Mouse (Mus musculus): ENCODE results near the gene Colca2. TPM values are rescaled to one million over a fixed set of nuclear protein-coding genes. Genes with fewer than 3 reads are reported as not detected.

Gene Colca2
- total RNA-seq (2021) = 1 to 10 TPM; 1.0 to 1.3 TPM

DNA sequence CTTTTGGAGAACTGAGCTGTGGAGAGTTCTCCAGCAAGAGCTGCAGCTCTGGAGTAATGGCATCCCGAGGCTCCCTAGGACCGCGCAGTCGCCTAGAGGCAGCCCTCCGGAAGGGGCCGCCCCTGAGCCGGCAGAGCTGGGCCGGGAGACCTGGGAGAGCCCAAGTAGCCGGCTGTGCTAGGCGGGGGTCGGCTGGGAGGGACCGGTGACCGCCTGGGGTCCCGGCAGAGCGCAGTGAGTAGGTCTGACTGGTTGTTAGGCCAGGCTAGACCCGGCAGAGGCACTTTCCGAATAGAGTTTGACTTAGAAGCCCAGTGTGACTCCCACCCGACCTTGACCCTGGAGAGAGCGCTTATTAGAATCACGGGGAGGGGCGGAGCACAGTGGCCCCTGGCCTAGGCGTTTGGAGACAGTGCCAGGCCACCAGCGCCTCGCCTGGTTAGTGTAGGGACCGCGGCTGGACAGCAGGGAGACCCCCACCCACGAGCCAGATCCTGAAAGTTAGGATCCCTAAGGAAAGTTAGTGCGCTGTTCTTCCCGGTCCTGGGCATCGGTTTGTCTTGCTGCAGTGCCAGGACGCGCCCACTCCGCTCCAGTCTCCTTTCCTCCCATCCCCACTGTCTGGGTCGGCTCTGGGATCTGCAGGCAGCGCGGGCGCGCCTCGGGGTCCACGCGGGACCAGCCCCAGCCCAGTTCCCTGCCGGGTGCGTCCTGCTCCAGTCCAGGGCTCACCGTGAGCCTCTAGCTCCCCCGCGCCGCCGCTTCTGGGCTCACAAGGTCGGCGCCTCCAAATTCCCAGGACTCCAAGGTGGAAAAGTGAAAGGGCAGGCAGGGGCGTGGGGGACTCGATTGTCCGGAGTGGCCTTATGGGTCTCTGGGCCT lies at the start of gene Colca2:
TSS of gene Colca2 (minus strand) at position 70 of the 882 bp plus-strand sequence.
- intact Hi-C loops (cut with DNase I) = loop anchor here (5.0 kb wide), 1 partner anchor 521 kb away; no protein-coding TSS in a partner anchor

DNA sequence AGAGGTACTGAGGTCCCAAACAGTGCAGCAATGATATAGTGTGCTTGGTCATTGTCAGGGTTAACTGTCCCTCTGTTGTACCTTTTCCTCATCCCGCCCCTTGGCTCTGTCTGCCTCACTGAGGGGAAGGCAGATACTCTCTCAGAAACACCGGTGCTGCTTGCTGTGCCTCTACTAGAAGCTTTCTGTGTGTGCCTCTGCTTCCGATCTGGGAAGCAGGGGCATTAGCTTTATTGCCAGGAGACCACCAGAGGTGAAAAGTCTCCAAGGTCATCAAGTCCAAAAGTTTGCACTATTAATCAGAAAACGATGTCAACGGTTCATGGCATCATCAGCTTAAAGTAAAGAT lies 49.2 kb upstream of the Colca2 start:
- intact Hi-C loops (cut with DNase I) = no loop called here
- DNase-seq (ENCODE audit: extremely low spot score in 1 of 2, low spot score in 2 of 2) = no peak

More for the DNA sequence above, at the start of gene Colca2:
- DNase-seq (ENCODE audit: extremely low spot score in 1 of 2, low spot score in 2 of 2) = peak; percentile 49 to 89

GRCm38 (mm10) chr9:51326619-51327554 lies 48.5 kb upstream of the Colca2 start:
- intact Hi-C loops (cut with DNase I) = no loop called here

DNA sequence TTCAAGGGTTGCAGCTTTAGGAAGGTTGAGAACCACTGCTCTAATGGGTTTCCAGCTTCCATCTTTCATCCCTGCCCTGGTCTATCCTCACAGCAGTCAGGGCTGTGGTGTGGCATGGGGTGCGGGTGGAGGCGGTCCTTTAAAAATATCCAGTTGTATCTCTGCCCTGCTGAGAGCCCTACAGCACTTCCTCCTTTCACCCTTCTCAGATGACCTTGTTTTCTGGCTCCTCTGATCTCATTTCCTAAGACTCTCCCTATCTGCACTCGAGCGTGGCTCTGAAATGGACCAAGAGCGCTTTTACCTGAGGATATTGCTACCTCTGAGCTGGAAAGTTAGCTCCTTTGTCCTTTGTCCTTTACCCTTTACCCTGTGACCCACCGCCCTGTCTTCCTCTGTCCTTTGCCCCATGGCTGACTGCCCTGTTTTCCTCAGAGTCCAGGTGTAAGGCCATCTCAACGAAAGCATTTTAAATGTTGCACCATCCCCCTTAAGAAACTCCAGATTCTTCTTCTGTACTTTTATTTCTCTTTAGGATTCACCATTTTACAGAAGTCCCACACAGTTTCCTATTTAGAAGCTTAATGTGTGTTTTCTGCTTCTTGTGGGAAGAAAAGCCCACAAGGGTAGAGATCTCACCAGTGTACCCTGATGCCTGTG lies 46.2 kb upstream of the Colca2 start:
- DNase-seq (ENCODE audit: extremely low spot score in 1 of 2, low spot score in 2 of 2) = no peak
- intact Hi-C loops (cut with DNase I) = no loop called here

More at GRCm38 (mm10) chr9:51326619-51327554, 48.5 kb upstream of the Colca2 start:
- DNase-seq (ENCODE audit: extremely low spot score in 1 of 2, low spot score in 2 of 2) = no peak

- DNase-seq (ENCODE audit: extremely low spot score in 1 of 2, low spot score in 2 of 2) = no peak
- intact Hi-C loops (cut with DNase I) = no loop called here
Measured at GRCm38 (mm10) chr9:51320096-51320495, 41.7 kb upstream of the Colca2 start.

DNA sequence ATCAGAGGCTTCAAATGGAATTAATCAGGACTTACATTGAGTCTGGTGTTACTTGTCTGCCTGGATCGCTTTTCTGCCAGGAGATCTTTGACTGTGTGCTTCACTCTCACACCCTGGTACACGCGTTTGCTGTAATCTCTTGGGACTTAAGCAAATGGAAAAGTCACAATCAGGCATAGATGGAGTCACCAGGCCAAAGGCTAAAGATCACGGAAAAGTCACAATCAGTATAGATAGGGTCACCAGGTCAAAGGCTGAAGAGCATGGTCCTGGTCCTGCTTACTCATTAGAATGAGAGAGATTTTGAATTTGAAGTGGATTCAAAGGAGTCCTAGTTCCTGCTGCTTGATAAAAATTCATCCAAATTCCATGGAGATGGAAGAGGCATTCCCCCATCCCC lies 39.9 kb upstream of the Colca2 start:
- DNase-seq (ENCODE audit: extremely low spot score in 1 of 2, low spot score in 2 of 2) = no peak
- intact Hi-C loops (cut with DNase I) = no loop called here

DNA sequence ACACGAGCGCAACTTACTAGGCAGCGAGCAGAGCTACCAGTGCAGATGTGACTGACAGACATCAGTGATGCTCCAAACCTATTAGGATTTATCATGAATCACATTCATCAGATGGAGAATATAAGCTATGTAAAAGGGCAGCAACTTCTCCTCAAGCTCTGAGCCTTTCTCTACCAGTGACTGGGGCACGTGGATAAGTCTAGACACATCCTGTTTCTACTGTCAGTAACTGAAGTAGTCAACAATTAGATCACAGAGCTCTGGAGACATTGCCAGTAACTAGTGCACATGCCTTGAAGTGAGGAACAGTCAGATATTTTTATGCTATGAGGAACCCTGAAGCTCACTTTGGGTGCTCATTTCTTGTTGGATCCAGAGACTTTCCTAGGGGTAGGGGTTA lies 39.0 kb upstream of the Colca2 start:
- DNase-seq (ENCODE audit: extremely low spot score in 1 of 2, low spot score in 2 of 2) = no peak
- intact Hi-C loops (cut with DNase I) = no loop called here

- no peak for DNase-seq (ENCODE audit: extremely low spot score in 1 of 2, low spot score in 2 of 2)
- intact Hi-C loops (cut with DNase I) = no loop called here
Measured at GRCm38 (mm10) chr9:51315402-51316063, 37.2 kb upstream of the Colca2 start.

- DNase-seq (ENCODE audit: extremely low spot score in 1 of 2, low spot score in 2 of 2) = no peak
- intact Hi-C loops (cut with DNase I) = no loop called here
Measured at GRCm38 (mm10) chr9:51312554-51313317, 34.4 kb upstream of the Colca2 start.

- DNase-seq (ENCODE audit: extremely low spot score in 1 of 2, low spot score in 2 of 2) = no peak
- intact Hi-C loops (cut with DNase I) = no loop called here
Measured at GRCm38 (mm10) chr9:51310515-51310914, 32.1 kb upstream of the Colca2 start.

GRCm38 (mm10) chr9:51306351-51306750 lies 28.0 kb upstream of the Colca2 start:
- no peak for DNase-seq (ENCODE audit: extremely low spot score in 1 of 2, low spot score in 2 of 2)
- intact Hi-C loops (cut with DNase I) = no loop called here

- intact Hi-C loops (cut with DNase I) = no loop called here
- peak; percentile 30 to 66 for DNase-seq (ENCODE audit: extremely low spot score in 1 of 2, low spot score in 2 of 2)
Measured at GRCm38 (mm10) chr9:51305146-51305545, 26.8 kb upstream of the Colca2 start.

GRCm38 (mm10) chr9:51303980-51304379 lies 25.6 kb upstream of the Colca2 start:
- DNase-seq (ENCODE audit: extremely low spot score in 1 of 2, low spot score in 2 of 2) = no peak
- intact Hi-C loops (cut with DNase I) = no loop called here

- no peak for DNase-seq (ENCODE audit: extremely low spot score in 1 of 2, low spot score in 2 of 2)
- intact Hi-C loops (cut with DNase I) = loop anchor here (2.0 to 10.0 kb wide), 2 partner anchors 131 to 439 kb away; no protein-coding TSS in a partner anchor
Measured at GRCm38 (mm10) chr9:51293541-51293940, 15.2 kb upstream of the Colca2 start.

DNA sequence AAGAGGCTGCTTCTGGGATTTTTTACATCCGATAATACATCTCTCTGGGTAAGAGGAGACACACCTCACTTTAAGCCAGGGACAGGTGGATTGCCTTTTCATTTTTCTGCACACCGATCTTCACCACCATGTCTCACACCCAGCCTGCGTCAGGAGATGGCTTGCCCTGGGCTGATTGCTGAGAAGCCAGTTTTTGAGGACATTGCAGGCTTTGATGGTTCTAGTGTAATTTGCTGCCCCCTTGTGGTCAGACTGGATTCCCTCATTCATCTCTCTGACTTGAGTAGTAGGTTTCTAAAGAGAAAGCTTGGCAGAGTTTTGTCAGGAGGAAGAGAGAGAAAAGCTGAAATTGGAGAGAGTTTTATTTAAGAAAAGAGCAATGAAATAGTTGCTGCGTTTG lies 14.3 kb upstream of the Colca2 start:
- DNase-seq (ENCODE audit: extremely low spot score in 1 of 2, low spot score in 2 of 2) = peak; percentile 78 to 89
- intact Hi-C loops (cut with DNase I) = loop anchor here (2.0 to 10.0 kb wide), 2 partner anchors 130 to 438 kb away; no protein-coding TSS in a partner anchor

- DNase-seq (ENCODE audit: extremely low spot score in 1 of 2, low spot score in 2 of 2) = no peak
- intact Hi-C loops (cut with DNase I) = loop anchor here (10.0 kb wide), 1 partner anchor 436 kb away; no protein-coding TSS in a partner anchor
Measured at GRCm38 (mm10) chr9:51290980-51291379, 12.6 kb upstream of the Colca2 start.

DNA sequence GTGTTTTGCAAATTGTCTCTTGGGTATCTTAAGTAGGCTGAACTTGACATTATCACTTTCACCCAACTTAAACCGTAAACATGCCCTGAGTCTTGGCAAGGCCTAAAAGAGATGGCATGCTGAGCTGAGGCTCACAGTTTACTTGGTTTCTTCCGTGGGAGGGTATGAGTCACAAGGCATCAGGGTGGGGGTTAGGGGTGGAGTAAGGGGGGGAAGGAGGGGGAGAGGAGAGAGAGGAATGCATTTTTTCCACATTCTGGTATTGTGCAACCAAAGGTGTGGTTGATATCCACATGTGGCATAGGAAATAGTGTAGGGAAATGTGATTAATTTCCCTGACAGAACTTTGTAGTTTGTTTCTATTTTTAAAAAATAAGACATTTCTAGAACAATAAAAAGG lies 7.7 kb upstream of the Colca2 start:
- intact Hi-C loops (cut with DNase I) = no loop called here

More for the DNA sequence above, 7.7 kb upstream of the Colca2 start:
- no peak for DNase-seq (ENCODE audit: extremely low spot score in 1 of 2, low spot score in 2 of 2)
